15 mouse cellular contexts compared by ENCODE assay signal in the genomic region with DNA sequence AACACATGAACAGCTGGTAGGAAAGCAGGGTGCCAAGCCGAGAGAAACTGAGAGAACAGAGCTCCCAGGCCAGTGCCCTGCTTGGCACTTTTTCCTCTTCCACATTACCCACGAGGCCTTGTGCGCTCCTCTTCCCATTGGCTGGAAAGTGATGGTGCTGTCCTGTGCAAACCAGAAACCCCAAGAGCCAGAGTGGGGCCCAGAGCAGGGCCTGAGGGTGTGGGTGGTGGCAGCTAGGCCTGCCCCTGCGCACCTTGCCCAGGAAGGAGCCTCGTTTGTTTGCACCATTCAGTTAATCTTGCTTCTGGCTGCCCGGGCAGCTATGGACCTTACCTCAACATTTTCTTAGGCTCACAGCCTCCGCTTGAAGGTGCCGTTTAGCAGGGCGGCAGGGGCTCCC.
"Had no signal": no experiment of that assay in that cellular context is flagged by ENCODE, and none has a peak within 500 bp of the region (broad histone marks: within the 10 kb centered on the region; RNA-seq: fewer than 3 reads in every experiment).

No protein-coding gene starts in this region.

- DNase-seq: kidney, adult 8-10 months; kidney, postnatal 36 days; layer of hippocampus, adult 9-11 months; layer of hippocampus, postnatal 36 days; liver; liver, embryonic 13.5 days; liver, postnatal 0 days; lung, postnatal 14 days had no signal

- H3K9me3 ChIP-seq: liver, embryonic 13.5 days; lung, embryonic 15.5 days; megakaryocyte, embryonic 14.5 days; midbrain, embryonic 15.5 days; neural tube, embryonic 12.5 days had no signal

- H3K4me3 ChIP-seq: liver, embryonic 13.5 days; lung, embryonic 15.5 days; megakaryocyte, embryonic 14.5 days; midbrain, embryonic 15.5 days; neural tube, embryonic 12.5 days had no signal

- H3K4me2 ChIP-seq: liver, embryonic 13.5 days; lung, embryonic 15.5 days; midbrain, embryonic 11.5 days; midbrain, embryonic 15.5 days; neural tube, embryonic 12.5 days had no signal

- H3K4me1 ChIP-seq: liver, embryonic 13.5 days; lung, embryonic 15.5 days; midbrain, embryonic 15.5 days had no signal

- H3K27ac ChIP-seq: kidney, postnatal 0 days; liver, embryonic 13.5 days; lung, embryonic 15.5 days; macrophage; midbrain, embryonic 15.5 days; neural tube, embryonic 12.5 days had no signal

- ATAC-seq: liver, postnatal 0 days; midbrain, embryonic 15.5 days had no signal

- H3K9ac ChIP-seq: liver, embryonic 13.5 days; liver, postnatal 0 days; lung, embryonic 15.5 days; midbrain, embryonic 15.5 days; neural tube, embryonic 12.5 days had no signal

- H3K27me3 ChIP-seq: liver, embryonic 13.5 days; lung, embryonic 15.5 days; midbrain, embryonic 15.5 days; neural tube, embryonic 12.5 days had no signal

- H3K36me3 ChIP-seq: liver, embryonic 13.5 days; lung, embryonic 15.5 days; midbrain, embryonic 15.5 days; neural tube, embryonic 12.5 days had no signal
